Mouse (Mus musculus): Measurements from ENCODE around the gene C130050O18Rik. TPM values are rescaled to one million over a fixed set of nuclear protein-coding genes. Genes with fewer than 3 reads are reported as not detected.
A peak's percentile ranks its signal among the peaks of the same experiment; 100 is the strongest.

Gene C130050O18Rik
- polyA plus RNA-seq, 1 experiment, result not detected

- Histone ChIP-seq H3K4me3 (ENCODE audit: insufficient read depth, low read depth, low read length) (no peak overlapping the region), H3K27ac (replicated peaks; ENCODE audit: low read depth, low read length) (no peak overlapping the region), H3K4me1 (ENCODE audit: control insufficient read depth, insufficient read depth, insufficient read length, low read length) (peaks cover 33% of the 10 kb centered on the region)
These were observed 3.0 kb upstream of the C130050O18Rik start for GRCm38 (mm10) chr5:139402106-139402505.

- Histone ChIP-seq H3K4me3 (ENCODE audit: insufficient read depth, low read depth, low read length) (no peak overlapping the region), H3K4me1 (ENCODE audit: control insufficient read depth, insufficient read depth, insufficient read length, low read length) (peaks cover 37% of the 10 kb centered on the region)
These were observed 1.3 kb upstream of the C130050O18Rik start for GRCm38 (mm10) chr5:139403692-139404260.

GRCm38 (mm10) chr5:139405478-139405877 is 398 bp downstream of the C130050O18Rik start:
- Histone ChIP-seq H3K27ac (replicated peaks; ENCODE audit: low read depth, low read length) (peak overlapping the region; percentile 88), H3K4me3 (ENCODE audit: insufficient read depth, low read depth, low read length) (peak overlapping the region; percentile 51), H3K4me1 (ENCODE audit: control insufficient read depth, insufficient read depth, insufficient read length, low read length) (peaks cover 51% of the 10 kb centered on the region)

More at GRCm38 (mm10) chr5:139403692-139404260, 1.3 kb upstream of the C130050O18Rik start:
- H3K27ac ChIP-seq (replicated peaks; ENCODE audit: low read depth, low read length), result peak overlapping the region; percentile 88

- Histone ChIP-seq H3K4me3 (ENCODE audit: insufficient read depth, low read depth, low read length) (peak overlapping the region; percentile 51), H3K4me1 (ENCODE audit: control insufficient read depth, insufficient read depth, insufficient read length, low read length) (peaks cover 51% of the 10 kb centered on the region), H3K27ac (replicated peaks; ENCODE audit: low read depth, low read length) (peak overlapping the region; percentile 88)
These were observed 873 bp downstream of the C130050O18Rik start for GRCm38 (mm10) chr5:139405953-139406352.

- Histone ChIP-seq H3K4me3 (ENCODE audit: insufficient read depth, low read depth, low read length) (0 out of 2 replicates have a peak overlapping the region, but pooled peaks have one; percentile 40), H3K27ac (replicated peaks; ENCODE audit: low read depth, low read length) (peak overlapping the region; percentile 91), H3K4me1 (ENCODE audit: control insufficient read depth, insufficient read depth, insufficient read length, low read length) (peaks cover 51% of the 10 kb centered on the region)
These were observed 2.2 kb downstream of the C130050O18Rik start for GRCm38 (mm10) chr5:139407121-139407885.

- Histone ChIP-seq H3K27ac (replicated peaks; ENCODE audit: low read depth, low read length) (peak overlapping the region; percentile 92; the same call in 1 of the 2 replicates), H3K4me1 (ENCODE audit: control insufficient read depth, insufficient read depth, insufficient read length, low read length) (peaks cover 51% of the 10 kb centered on the region), H3K4me3 (ENCODE audit: insufficient read depth, low read depth, low read length) (no peak overlapping the region)
These were observed 3.4 kb downstream of the C130050O18Rik start for GRCm38 (mm10) chr5:139408511-139408910.

GRCm38 (mm10) chr5:139409412-139409811 is 4.3 kb downstream of the C130050O18Rik start:
- peaks cover 44% of the 10 kb centered on the region for H3K4me1 ChIP-seq (ENCODE audit: control insufficient read depth, insufficient read depth, insufficient read length, low read length)
- peak overlapping the region; percentile 92 for H3K27ac ChIP-seq (replicated peaks; ENCODE audit: low read depth, low read length)
- no peak overlapping the region for H3K4me3 ChIP-seq (ENCODE audit: insufficient read depth, low read depth, low read length)

- Histone ChIP-seq H3K27ac (replicated peaks; ENCODE audit: low read depth, low read length) (peak overlapping the region; percentile 92), H3K4me1 (ENCODE audit: control insufficient read depth, insufficient read depth, insufficient read length, low read length) (peaks cover 38% of the 10 kb centered on the region), H3K4me3 (ENCODE audit: insufficient read depth, low read depth, low read length) (no peak overlapping the region)
These were observed 5.0 kb downstream of the C130050O18Rik start for GRCm38 (mm10) chr5:139410056-139410455.

- peaks cover 33% of the 10 kb centered on the region for H3K4me1 ChIP-seq (ENCODE audit: control insufficient read depth, insufficient read depth, insufficient read length, low read length)
- H3K27ac ChIP-seq (replicated peaks; ENCODE audit: low read depth, low read length), result no peak overlapping the region
- H3K4me3 ChIP-seq (ENCODE audit: insufficient read depth, low read depth, low read length), result no peak overlapping the region
These were observed 6.0 kb downstream of the C130050O18Rik start for GRCm38 (mm10) chr5:139411117-139411516.

GRCm38 (mm10) chr5:139411665-139412314 is 6.7 kb downstream of the C130050O18Rik start:
- Histone ChIP-seq H3K4me3 (ENCODE audit: insufficient read depth, low read depth, low read length) (no peak overlapping the region), H3K4me1 (ENCODE audit: control insufficient read depth, insufficient read depth, insufficient read length, low read length) (peaks cover 29% of the 10 kb centered on the region), H3K27ac (replicated peaks; ENCODE audit: low read depth, low read length) (no peak overlapping the region)

GRCm38 (mm10) chr5:139413545-139413944 is 8.5 kb downstream of the C130050O18Rik start:
- H3K27ac ChIP-seq (replicated peaks; ENCODE audit: low read depth, low read length), result no peak overlapping the region
- peaks cover 14% of the 10 kb centered on the region for H3K4me1 ChIP-seq (ENCODE audit: control insufficient read depth, insufficient read depth, insufficient read length, low read length)
- no peak overlapping the region for H3K4me3 ChIP-seq (ENCODE audit: insufficient read depth, low read depth, low read length)

GRCm38 (mm10) chr5:139415001-139415400 is 9.9 kb downstream of the C130050O18Rik start:
- peaks cover 5% of the 10 kb centered on the region; the same call in 1 of the 2 replicates for H3K4me1 ChIP-seq (ENCODE audit: control insufficient read depth, insufficient read depth, insufficient read length, low read length)

GRCm38 (mm10) chr5:139416942-139417341 is 11.9 kb downstream of the C130050O18Rik start:
- Histone ChIP-seq H3K4me1 (ENCODE audit: control insufficient read depth, insufficient read depth, insufficient read length, low read length) (no peaks in the 10 kb centered on the region), H3K27ac (replicated peaks; ENCODE audit: low read depth, low read length) (no peak overlapping the region), H3K4me3 (ENCODE audit: insufficient read depth, low read depth, low read length) (no peak overlapping the region)

More at GRCm38 (mm10) chr5:139415001-139415400, 9.9 kb downstream of the C130050O18Rik start:
- H3K27ac ChIP-seq (replicated peaks; ENCODE audit: low read depth, low read length), result no peak overlapping the region
- no peak overlapping the region for H3K4me3 ChIP-seq (ENCODE audit: insufficient read depth, low read depth, low read length)

- Histone ChIP-seq H3K4me3 (ENCODE audit: insufficient read depth, low read depth, low read length) (no peak overlapping the region), H3K4me1 (ENCODE audit: control insufficient read depth, insufficient read depth, insufficient read length, low read length) (no peaks in the 10 kb centered on the region), H3K27ac (replicated peaks; ENCODE audit: low read depth, low read length) (no peak overlapping the region)
These were observed 12.4 kb downstream of the C130050O18Rik start for GRCm38 (mm10) chr5:139417480-139417879.

- H3K4me1 ChIP-seq (ENCODE audit: control insufficient read depth, insufficient read depth, insufficient read length, low read length), result no peaks in the 10 kb centered on the region
- no peak overlapping the region for H3K27ac ChIP-seq (replicated peaks; ENCODE audit: low read depth, low read length)
- no peak overlapping the region for H3K4me3 ChIP-seq (ENCODE audit: insufficient read depth, low read depth, low read length)
These were observed 13.0 kb downstream of the C130050O18Rik start for GRCm38 (mm10) chr5:139418110-139418509.
